Mouse (Mus musculus) heart, embryonic 13.5 days (tissue): ENCODE data around the gene Zbtb18. TPM values are rescaled to one million over a fixed set of nuclear protein-coding genes. Genes with fewer than 3 reads are reported as not detected.
A peak's percentile ranks its signal among the peaks of the same experiment; 100 is the strongest.

Source experiments
- ATAC-seq: fragments of 200-750 bp; cut with Nextera tagmentation; 2 replicates; pipeline ENCODE4 v1.8.0; 2017; ENCODE audit warnings: moderate TSS enrichment; ENCODE audit not compliant: insufficient number of reproducible peaks, low FRiP score, low TSS enrichment; ENCODE audit errors: extremely low read depth
- H3K27ac ChIP-seq: fragments of 300-500 bp; sonication (generic); replicated peaks from 2 replicates; pipeline ENCODE4 v1.5.1; 2015; ENCODE audit warnings: moderate library complexity, mild to moderate bottlenecking, inconsistent platforms
- H3K27me3 ChIP-seq: fragments of 300-500 bp; sonication (generic); replicated peaks from 2 replicates; pipeline ENCODE4 v1.6.1; 2015; ENCODE audit warnings: mild to moderate bottlenecking, inconsistent platforms
- H3K36me3 ChIP-seq: fragments of 300-500 bp; sonication (generic); 2 replicates; pipeline ENCODE4 v1.6.1; 2015; ENCODE audit warnings: mild to moderate bottlenecking, inconsistent platforms
- H3K4me1 ChIP-seq: fragments of 300-500 bp; sonication (generic); 2 replicates; pipeline ENCODE4 v1.6.1; 2015; ENCODE audit warnings: inconsistent platforms
- H3K4me2 ChIP-seq: fragments of 300-500 bp; sonication (generic); 2 replicates; pipeline ENCODE4 v1.6.1; 2015; ENCODE audit warnings: inconsistent platforms, mild to moderate bottlenecking, moderate library complexity
- H3K4me3 ChIP-seq: fragments of 300-500 bp; sonication (generic); 2 replicates; pipeline ENCODE4 v1.5.1; 2015; ENCODE audit warnings: moderate library complexity, mild to moderate bottlenecking, inconsistent platforms
- H3K9ac ChIP-seq: fragments of 300-500 bp; sonication (generic); 2 replicates; pipeline ENCODE4 v1.6.1; 2015; ENCODE audit warnings: inconsistent platforms, mild to moderate bottlenecking, moderate library complexity
- H3K9me3 ChIP-seq: fragments of 300-500 bp; sonication (generic); 2 replicates; pipeline ENCODE4 v1.6.1; 2016; ENCODE audit warnings: inconsistent platforms
- WGBS: fragments of 180-500 bp; shearing (Covaris S2); methylation state at CpG from one replicate; pipeline ENCODE4 v1.1.7; 2015; ENCODE audit warnings: mixed read lengths; 5-methylcytosine and 5-hydroxymethylcytosine counted together
- polyA plus RNA-seq: library from polyadenylated mRNA; unstranded; fragments of >200 nt; fragmentation: Nextera tagmentation; extraction: Ambion mirVana; gene quantifications from 2 replicates; pipeline ENCODE4 v1.2.1, GENCODE M21; 2015

Zbtb18 gene
- polyA plus RNA-seq, 1 experiment from 2014 or later = 2.0 TPM

GRCm38 (mm10) chr1:177458456-177459389 lies 16.6 kb downstream of the Zbtb18 start:
- Histone ChIP-seq H3K9me3 (no peaks in the 10 kb centered on the region), H3K4me1 (peaks cover 3% of the 10 kb centered on the region; the same call in 1 of the 2 replicates), H3K9ac (no peak overlapping the region), H3K36me3 (no peaks in the 10 kb centered on the region), H3K27me3 (0 out of 2 replicates have a peak, but pooled peaks cover 5% of the 10 kb centered on the region), H3K4me2 (no peak overlapping the region), H3K4me3 (no peak overlapping the region), H3K27ac (no peak overlapping the region)
- 74% methylated on average over 18 of the region's 18 CpGs for WGBS
- no peak for ATAC-seq

GRCm38 (mm10) chr1:177459536-177459935 lies 17.4 kb downstream of the Zbtb18 start:
- no peak for ATAC-seq
- Histone ChIP-seq H3K4me2 (no peak overlapping the region), H3K9ac (no peak overlapping the region), H3K27me3 (0 out of 2 replicates have a peak, but pooled peaks cover 5% of the 10 kb centered on the region), H3K4me3 (no peak overlapping the region), H3K36me3 (no peaks in the 10 kb centered on the region), H3K4me1 (no peaks in the 10 kb centered on the region), H3K27ac (no peak overlapping the region), H3K9me3 (peaks cover 5% of the 10 kb centered on the region; the same call in 1 of the 2 replicates)
- WGBS = 41% methylated on average over 2 of the region's 2 CpGs

GRCm38 (mm10) chr1:177467150-177467549 lies 25.0 kb downstream of the Zbtb18 start:
- ATAC-seq = no peak
- Histone ChIP-seq H3K9ac (no peak overlapping the region), H3K9me3 (peaks cover 5% of the 10 kb centered on the region; the same call in 1 of the 2 replicates), H3K4me3 (no peak overlapping the region), H3K27me3 (no peaks in the 10 kb centered on the region), H3K27ac (no peak overlapping the region), H3K36me3 (no peaks in the 10 kb centered on the region), H3K4me2 (no peak overlapping the region), H3K4me1 (no peaks in the 10 kb centered on the region)
- WGBS = 62% methylated on average over 8 of the region's 8 CpGs

GRCm38 (mm10) chr1:177468436-177468835 lies 26.3 kb downstream of the Zbtb18 start:
- Histone ChIP-seq H3K27ac (no peak overlapping the region), H3K36me3 (no peaks in the 10 kb centered on the region), H3K9me3 (peaks cover 5% of the 10 kb centered on the region; the same call in 1 of the 2 replicates), H3K9ac (no peak overlapping the region), H3K4me2 (no peak overlapping the region), H3K27me3 (no peaks in the 10 kb centered on the region), H3K4me3 (no peak overlapping the region), H3K4me1 (no peaks in the 10 kb centered on the region)
- WGBS = 72% methylated on average over 5 of the region's 5 CpGs
- ATAC-seq = no peak

GRCm38 (mm10) chr1:177470091-177470490 lies 27.9 kb downstream of the Zbtb18 start:
- Histone ChIP-seq H3K4me1 (no peaks in the 10 kb centered on the region), H3K9ac (no peak overlapping the region), H3K27me3 (no peaks in the 10 kb centered on the region), H3K4me3 (no peak overlapping the region), H3K9me3 (no peaks in the 10 kb centered on the region), H3K27ac (0 out of 2 replicates have a peak overlapping the region, but pooled peaks have one; percentile 28), H3K36me3 (no peaks in the 10 kb centered on the region), H3K4me2 (no peak overlapping the region)
- WGBS = 60% methylated on average over 4 of the region's 4 CpGs
- ATAC-seq = no peak

GRCm38 (mm10) chr1:177470951-177471350 lies 28.8 kb downstream of the Zbtb18 start:
- no peak for ATAC-seq
- WGBS = 45% methylated on average over 2 of the region's 2 CpGs

GRCm38 (mm10) chr1:177475542-177476197 lies 33.5 kb downstream of the Zbtb18 start:
- Histone ChIP-seq H3K4me2 (no peak overlapping the region), H3K9ac (no peak overlapping the region), H3K27me3 (no peaks in the 10 kb centered on the region), H3K27ac (no peak overlapping the region), H3K4me3 (no peak overlapping the region), H3K4me1 (peaks cover 13% of the 10 kb centered on the region), H3K36me3 (no peaks in the 10 kb centered on the region), H3K9me3 (no peaks in the 10 kb centered on the region)
- no peak for ATAC-seq
- WGBS = 68% methylated on average over 13 of the region's 13 CpGs

More at GRCm38 (mm10) chr1:177470951-177471350, 28.8 kb downstream of the Zbtb18 start:
- no peak overlapping the region for H3K9ac ChIP-seq
- no peaks in the 10 kb centered on the region for H3K4me1 ChIP-seq
- no peak overlapping the region for H3K4me3 ChIP-seq
- H3K27me3 ChIP-seq = no peaks in the 10 kb centered on the region
- no peak overlapping the region for H3K4me2 ChIP-seq
- H3K27ac ChIP-seq = no peak overlapping the region
- no peaks in the 10 kb centered on the region for H3K36me3 ChIP-seq
- H3K9me3 ChIP-seq = no peaks in the 10 kb centered on the region

GRCm38 (mm10) chr1:177478578-177478977 lies 36.4 kb downstream of the Zbtb18 start:
- WGBS = 56% methylated on average over 2 of the region's 2 CpGs
- no peak for ATAC-seq
- Histone ChIP-seq H3K9me3 (no peaks in the 10 kb centered on the region), H3K36me3 (no peaks in the 10 kb centered on the region), H3K27ac (no peak overlapping the region), H3K4me2 (no peak overlapping the region), H3K9ac (no peak overlapping the region), H3K27me3 (no peaks in the 10 kb centered on the region), H3K4me1 (peaks cover 13% of the 10 kb centered on the region), H3K4me3 (no peak overlapping the region)

- H3K36me3 ChIP-seq = no peaks in the 10 kb centered on the region
- WGBS = 41% methylated on average over 10 of the region's 10 CpGs
- no peak for ATAC-seq
Measured at GRCm38 (mm10) chr1:177479356-177480004, 37.3 kb downstream of the Zbtb18 start.

GRCm38 (mm10) chr1:177483612-177484011 lies 41.5 kb downstream of the Zbtb18 start:
- no peaks in the 10 kb centered on the region for H3K36me3 ChIP-seq
- H3K4me2 ChIP-seq = no peak overlapping the region
- no peak for ATAC-seq
- no peaks in the 10 kb centered on the region for H3K9me3 ChIP-seq
- no peak overlapping the region for H3K9ac ChIP-seq
- H3K27ac ChIP-seq = no peak overlapping the region
- peaks cover 14% of the 10 kb centered on the region for H3K4me1 ChIP-seq
- H3K27me3 ChIP-seq = no peaks in the 10 kb centered on the region
- 82% methylated on average over 2 of the region's 2 CpGs for WGBS
- H3K4me3 ChIP-seq = no peak overlapping the region

More at GRCm38 (mm10) chr1:177479356-177480004, 37.3 kb downstream of the Zbtb18 start:
- Histone ChIP-seq H3K9me3 (no peaks in the 10 kb centered on the region), H3K9ac (no peak overlapping the region), H3K4me3 (no peak overlapping the region), H3K4me2 (peak overlapping the region; percentile 12; the same call in 1 of the 2 replicates), H3K27me3 (no peaks in the 10 kb centered on the region), H3K27ac (no peak overlapping the region), H3K4me1 (peaks cover 13% of the 10 kb centered on the region)

- H3K27ac ChIP-seq = no peak overlapping the region
- H3K36me3 ChIP-seq = no peaks in the 10 kb centered on the region
- no peak overlapping the region for H3K9ac ChIP-seq
- no peaks in the 10 kb centered on the region for H3K27me3 ChIP-seq
- no peak overlapping the region for H3K4me3 ChIP-seq
- H3K9me3 ChIP-seq = no peaks in the 10 kb centered on the region
- H3K4me1 ChIP-seq = peaks cover 8% of the 10 kb centered on the region
- no peak overlapping the region for H3K4me2 ChIP-seq
- ATAC-seq = no peak
- 71% methylated on average over 7 of the region's 7 CpGs for WGBS
Measured at GRCm38 (mm10) chr1:177484280-177484679, 42.1 kb downstream of the Zbtb18 start.
